Mouse (Mus musculus) heart, embryonic 16.5 days (tissue): ENCODE results near the gene Crb2. TPM values are rescaled to one million over a fixed set of nuclear protein-coding genes. Genes with fewer than 3 reads are reported as not detected.

Experiments used
- ATAC-seq: fragments of 200-750 bp; cut with Nextera tagmentation; replicated peaks from 2 replicates; pipeline ENCODE4 v1.8.0; 2017; ENCODE audit warnings: moderate number of reproducible peaks; ENCODE audit not compliant: insufficient read depth, low FRiP score; ENCODE audit errors: extremely low read depth
- H3K27ac ChIP-seq: fragments of 300-500 bp; sonication (generic); 2 replicates; pipeline ENCODE4 v1.5.1; 2014; ENCODE audit warnings: mild to moderate bottlenecking, low read length, control low read depth, moderate library complexity
- H3K27me3 ChIP-seq: fragments of 300-500 bp; sonication (generic); 2 replicates; pipeline ENCODE4 v1.6.1; 2014; ENCODE audit warnings: low read length, mixed read lengths; ENCODE audit not compliant: control insufficient read depth, insufficient read depth
- H3K36me3 ChIP-seq: fragments of 300-500 bp; sonication (generic); 2 replicates; pipeline ENCODE4 v1.6.1; 2014; ENCODE audit not compliant: control insufficient read depth, insufficient read depth
- H3K4me1 ChIP-seq: fragments of 300-500 bp; sonication (generic); 2 replicates; pipeline ENCODE4 v1.6.1; 2014; ENCODE audit warnings: low read length, mixed read lengths; ENCODE audit not compliant: control insufficient read depth, insufficient read depth
- H3K4me2 ChIP-seq: fragments of 300-500 bp; sonication (generic); 2 replicates; pipeline ENCODE4 v1.6.1; 2014; ENCODE audit warnings: low read depth, mild to moderate bottlenecking, control low read depth, low read length
- H3K4me3 ChIP-seq: fragments of 300-500 bp; sonication (generic); 2 replicates; pipeline ENCODE4 v1.5.1; 2014; ENCODE audit warnings: mild to moderate bottlenecking, control low read depth, low read length
- H3K9ac ChIP-seq: fragments of 300-500 bp; sonication (generic); 2 replicates; pipeline ENCODE4 v1.6.1; 2014; ENCODE audit warnings: low read length, control low read depth
- H3K9me3 ChIP-seq: fragments of 300-500 bp; sonication (generic); replicated peaks from 2 replicates; pipeline ENCODE4 v1.6.1; 2016; ENCODE audit warnings: low read length; ENCODE audit not compliant: control insufficient read depth
- WGBS: fragments of 180-500 bp; shearing (Covaris S2); extraction: QIAGEN DNeasy Blood & Tissue Kit; methylation state at CpG from one replicate; pipeline ENCODE4 v1.1.7; 2014; 5-methylcytosine and 5-hydroxymethylcytosine counted together
- polyA plus RNA-seq: library from polyadenylated mRNA; unstranded; fragments of >200 nt; fragmentation: Nextera tagmentation; extraction: Ambion mirVana; gene quantifications from 2 replicates; pipeline ENCODE4 v1.2.1, GENCODE M21; 2015

The Crb2 gene
- polyA plus RNA-seq, 1 experiment from 2014 or later, result 0.87 TPM

DNA sequence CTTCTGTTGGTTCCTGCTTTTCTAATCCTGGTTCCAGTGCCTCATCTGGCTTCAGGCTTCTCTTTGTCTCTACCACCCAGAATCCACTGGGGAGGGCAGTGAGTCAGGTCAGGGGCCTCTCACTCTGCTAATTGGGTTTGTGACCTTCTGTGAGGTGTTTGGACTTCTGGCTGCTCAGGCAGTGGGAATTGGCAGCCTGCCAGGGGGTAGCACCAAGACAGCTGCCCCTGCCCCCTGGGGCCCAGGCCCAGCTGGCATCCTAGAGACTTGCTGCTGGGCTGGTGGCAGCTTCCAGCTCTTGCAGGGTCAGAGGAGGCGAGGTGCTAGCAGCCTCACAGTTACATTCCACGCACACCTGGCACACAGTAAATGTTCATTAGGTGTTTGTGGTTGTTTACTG, 35.6 kb downstream of the Crb2 start:
- ATAC-seq, result peak; percentile 46; the same call in 1 of the 2 replicates
- Histone ChIP-seq H3K4me1 (no peaks in the 10 kb centered on the region), H3K4me2 (no peak overlapping the region), H3K9ac (no peak overlapping the region), H3K27me3 (no peaks in the 10 kb centered on the region), H3K27ac (no peak overlapping the region), H3K36me3 (no peaks in the 10 kb centered on the region; the same call in 1 of the 2 replicates), H3K4me3 (no peak overlapping the region), H3K9me3 (no peaks in the 10 kb centered on the region)
- 79% methylated on average over 2 of the region's 2 CpGs for WGBS

DNA sequence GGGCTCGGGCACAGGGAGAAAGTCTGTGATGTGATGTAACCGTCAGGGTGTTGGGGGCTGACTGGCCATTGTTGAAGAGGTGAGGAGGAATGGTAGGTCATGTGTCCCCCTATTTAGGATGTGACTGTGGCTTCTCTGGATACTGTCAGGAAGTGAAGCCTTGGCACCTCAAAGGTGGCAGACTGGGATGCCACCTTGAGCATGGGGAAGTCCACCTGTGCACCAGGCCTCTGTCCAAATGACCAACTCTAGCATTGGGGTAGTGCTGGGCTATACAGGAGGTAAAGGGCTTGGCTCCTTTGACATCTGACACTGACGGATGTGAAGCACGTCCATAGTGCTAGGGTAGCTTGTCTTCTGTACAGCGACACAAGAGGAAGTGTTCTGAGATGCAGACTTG, 36.4 kb downstream of the Crb2 start:
- no peak overlapping the region for H3K27ac ChIP-seq
- H3K4me1 ChIP-seq, result no peaks in the 10 kb centered on the region
- no peak overlapping the region for H3K4me3 ChIP-seq
- WGBS, result 83% methylated on average over 5 of the region's 5 CpGs
- H3K27me3 ChIP-seq, result no peaks in the 10 kb centered on the region
- no peaks in the 10 kb centered on the region for H3K9me3 ChIP-seq
- H3K4me2 ChIP-seq, result no peak overlapping the region
- no peak overlapping the region for H3K9ac ChIP-seq
- H3K36me3 ChIP-seq, result no peaks in the 10 kb centered on the region; the same call in 1 of the 2 replicates
- ATAC-seq, result no peak

DNA sequence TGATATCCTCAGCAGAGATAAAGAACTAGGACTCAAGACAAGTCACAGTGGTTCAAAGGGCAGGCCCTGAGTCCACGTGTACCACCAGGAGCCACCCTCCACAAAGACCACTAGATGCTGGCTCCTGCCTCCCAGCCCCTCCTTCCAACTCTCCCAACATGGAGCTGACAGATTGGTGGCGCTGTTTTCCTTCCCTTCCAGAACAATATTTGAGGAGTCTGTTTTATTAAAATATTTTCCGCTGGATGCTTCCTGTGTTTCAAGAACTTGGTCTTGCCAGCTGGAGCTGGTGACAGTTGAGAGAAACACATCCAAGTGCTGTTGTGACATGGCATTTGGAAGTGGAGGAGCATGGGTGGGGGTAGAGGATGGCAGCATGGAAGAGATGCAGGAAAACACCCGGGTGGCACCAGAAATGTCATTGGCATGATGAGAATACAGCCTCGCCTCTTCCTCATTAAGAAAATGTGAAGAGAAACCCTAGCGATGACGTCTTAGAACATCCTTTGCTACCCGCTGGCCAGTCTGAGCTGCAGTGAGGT, 38.8 kb downstream of the Crb2 start:
- no peak overlapping the region for H3K9ac ChIP-seq
- no peaks in the 10 kb centered on the region; the same call in 1 of the 2 replicates for H3K36me3 ChIP-seq
- H3K27me3 ChIP-seq, result no peaks in the 10 kb centered on the region
- 75% methylated on average over 8 of the region's 8 CpGs for WGBS
- H3K4me3 ChIP-seq, result no peak overlapping the region
- ATAC-seq, result no peak
- no peak overlapping the region for H3K27ac ChIP-seq
- no peaks in the 10 kb centered on the region for H3K9me3 ChIP-seq
- no peaks in the 10 kb centered on the region for H3K4me1 ChIP-seq
- H3K4me2 ChIP-seq, result no peak overlapping the region

DNA sequence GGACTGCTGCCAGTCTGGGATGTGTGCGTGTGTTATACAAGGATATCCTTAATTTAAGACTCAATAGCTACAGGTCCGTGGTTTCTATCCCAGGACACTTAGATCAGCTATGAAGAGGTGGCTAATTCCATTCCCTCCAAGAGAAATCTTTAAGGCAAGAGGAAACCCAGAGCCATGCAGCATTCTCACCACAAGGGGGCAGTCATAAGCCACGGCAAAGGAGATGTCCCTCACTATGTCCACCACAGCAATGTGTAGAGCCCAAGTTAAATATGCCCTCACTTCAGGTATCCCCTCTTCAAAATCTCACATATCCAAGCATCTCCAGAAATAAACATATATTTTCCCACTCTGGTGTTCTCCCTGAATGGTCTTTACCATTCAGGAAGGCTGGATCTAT, 39.6 kb downstream of the Crb2 start:
- no peaks in the 10 kb centered on the region for H3K4me1 ChIP-seq
- ATAC-seq, result no peak
- no peaks in the 10 kb centered on the region; the same call in 1 of the 2 replicates for H3K36me3 ChIP-seq
- 11% methylated on average over 3 of the region's 3 CpGs for WGBS
- H3K4me2 ChIP-seq, result no peak overlapping the region
- H3K4me3 ChIP-seq, result no peak overlapping the region
- H3K27me3 ChIP-seq, result no peaks in the 10 kb centered on the region
- no peaks in the 10 kb centered on the region for H3K9me3 ChIP-seq
- no peak overlapping the region for H3K27ac ChIP-seq
- no peak overlapping the region for H3K9ac ChIP-seq

DNA sequence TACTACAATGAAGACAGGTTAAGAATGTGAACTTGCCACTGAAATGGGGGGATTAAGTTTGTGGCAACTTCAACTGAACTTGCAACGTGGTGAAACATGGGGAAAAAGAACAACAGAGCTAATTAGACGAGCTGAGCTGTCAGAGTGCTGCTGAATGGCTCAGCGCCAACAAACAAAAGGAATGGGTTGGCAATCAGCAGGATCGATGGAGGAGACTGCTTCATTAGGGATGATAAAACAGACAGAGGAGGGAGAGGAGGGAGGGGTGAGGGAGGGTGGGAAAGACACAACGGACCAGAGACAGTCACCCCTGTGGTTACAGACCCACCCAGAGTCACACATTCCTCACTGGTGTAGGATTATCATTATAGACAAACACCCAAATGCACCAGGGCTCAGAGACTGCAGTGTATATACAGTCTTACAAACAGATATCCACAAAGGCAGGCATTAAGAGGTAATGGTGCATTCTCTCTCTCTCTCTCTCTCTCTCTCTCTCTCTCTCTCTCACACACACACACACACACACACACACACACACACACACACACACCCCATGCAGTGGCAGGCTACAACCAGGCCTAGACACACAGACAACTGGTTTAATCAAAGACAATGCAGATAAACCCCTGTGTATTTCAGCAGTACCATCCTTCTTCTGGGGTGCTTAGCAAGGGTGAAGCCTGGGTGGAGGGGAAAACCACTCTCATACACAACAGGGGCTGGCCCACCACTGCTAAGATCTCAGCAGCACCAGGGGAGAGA, 42.9 kb downstream of the Crb2 start:
- Histone ChIP-seq H3K4me1 (no peaks in the 10 kb centered on the region), H3K4me2 (no peak overlapping the region), H3K4me3 (no peak overlapping the region), H3K36me3 (no peaks in the 10 kb centered on the region; the same call in 1 of the 2 replicates), H3K9me3 (no peaks in the 10 kb centered on the region), H3K9ac (no peak overlapping the region), H3K27me3 (no peaks in the 10 kb centered on the region), H3K27ac (no peak overlapping the region)
- no peak for ATAC-seq
- WGBS, result 45% methylated on average over 5 of the region's 5 CpGs

DNA sequence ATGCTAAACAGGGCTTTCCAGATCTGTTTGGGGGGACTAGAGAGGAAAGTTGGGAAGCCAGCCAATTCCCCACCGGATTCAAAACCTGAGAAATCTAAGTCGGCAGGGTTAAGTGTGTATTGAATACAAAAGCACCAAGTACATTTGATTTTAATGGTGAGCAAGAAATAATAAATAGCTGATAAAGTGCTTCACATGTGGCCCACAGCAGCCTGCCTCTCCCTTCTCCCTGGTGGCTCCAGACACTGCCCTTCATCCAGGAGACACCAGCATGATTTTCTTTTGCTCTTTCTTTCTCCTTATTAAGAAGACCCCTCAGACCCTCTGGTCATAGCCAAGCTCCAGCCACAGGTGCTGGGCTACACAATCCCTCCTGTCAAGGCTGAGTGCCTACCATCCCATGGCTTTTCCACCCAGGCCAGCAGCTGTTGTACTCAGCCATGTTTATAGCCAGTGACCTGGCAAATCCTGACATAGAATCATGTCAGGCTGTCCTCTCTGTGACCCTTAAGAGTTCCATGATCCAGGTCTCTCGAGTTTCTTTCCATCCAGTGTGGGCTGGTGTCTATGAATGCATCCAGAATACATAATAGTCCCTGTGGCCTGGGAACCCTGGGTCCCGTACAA, 43.6 kb downstream of the Crb2 start:
- no peak overlapping the region for H3K9ac ChIP-seq
- ATAC-seq, result no peak
- WGBS, result 47% methylated on average over 4 of the region's 4 CpGs
- no peak overlapping the region for H3K4me3 ChIP-seq
- no peaks in the 10 kb centered on the region; the same call in 1 of the 2 replicates for H3K36me3 ChIP-seq
- no peaks in the 10 kb centered on the region for H3K27me3 ChIP-seq
- H3K4me1 ChIP-seq, result no peaks in the 10 kb centered on the region
- no peak overlapping the region for H3K4me2 ChIP-seq
- H3K27ac ChIP-seq, result no peak overlapping the region
- no peaks in the 10 kb centered on the region for H3K9me3 ChIP-seq

DNA sequence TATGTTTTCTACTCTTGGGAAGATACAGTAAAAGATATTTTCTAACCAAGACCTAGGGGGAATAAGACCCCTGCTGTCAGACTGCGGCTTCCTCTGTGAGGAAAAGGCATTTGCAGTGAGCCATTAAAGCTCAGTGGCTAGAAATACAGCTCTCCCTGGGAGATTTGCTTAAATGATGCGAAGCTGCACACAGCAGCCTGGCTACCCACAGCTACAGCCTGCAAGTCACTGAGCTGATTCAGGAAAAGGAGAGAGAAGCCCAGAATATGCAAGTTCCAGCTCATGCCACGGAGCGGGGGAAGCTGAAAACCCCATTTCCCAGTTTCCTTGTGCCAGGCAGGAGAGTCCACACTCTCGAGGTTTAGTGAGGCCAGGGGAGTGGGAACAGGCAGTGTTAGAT, 46.1 kb downstream of the Crb2 start:
- no peak for ATAC-seq
- H3K27me3 ChIP-seq, result no peaks in the 10 kb centered on the region
- H3K4me2 ChIP-seq, result no peak overlapping the region
- no peak overlapping the region for H3K27ac ChIP-seq
- no peaks in the 10 kb centered on the region for H3K9me3 ChIP-seq
- no peaks in the 10 kb centered on the region for H3K4me1 ChIP-seq
- H3K36me3 ChIP-seq, result no peaks in the 10 kb centered on the region
- H3K4me3 ChIP-seq, result no peak overlapping the region
- no peak overlapping the region for H3K9ac ChIP-seq
- WGBS, result 82% methylated on average over 5 of the region's 5 CpGs

DNA sequence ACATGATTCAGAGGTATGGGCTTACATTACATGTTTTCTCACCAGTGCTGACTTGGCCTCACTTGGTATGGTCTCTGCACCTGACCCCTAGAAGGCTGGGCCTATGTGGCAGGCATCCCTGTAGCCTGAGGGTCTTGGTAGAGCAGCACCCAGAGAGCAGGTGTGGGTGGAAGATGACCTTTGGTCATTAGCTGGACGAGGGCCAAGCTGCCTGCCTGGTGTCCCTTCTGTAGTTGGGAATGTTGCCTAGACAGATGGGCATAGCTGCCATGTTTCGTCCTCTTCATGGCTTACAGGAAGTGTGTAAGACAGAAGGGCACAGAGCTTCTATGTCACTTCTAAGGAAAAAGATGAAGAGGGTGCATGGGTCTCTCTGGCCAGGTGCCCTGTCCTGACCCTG, 47.8 kb downstream of the Crb2 start:
- no peaks in the 10 kb centered on the region for H3K36me3 ChIP-seq
- H3K27ac ChIP-seq, result no peak overlapping the region
- no peaks in the 10 kb centered on the region for H3K9me3 ChIP-seq
- H3K4me2 ChIP-seq, result no peak overlapping the region
- H3K27me3 ChIP-seq, result no peaks in the 10 kb centered on the region
- WGBS, result 77% methylated on average over 2 of the region's 2 CpGs
- H3K4me3 ChIP-seq, result no peak overlapping the region
- no peaks in the 10 kb centered on the region for H3K4me1 ChIP-seq
- H3K9ac ChIP-seq, result no peak overlapping the region
- ATAC-seq, result no peak

DNA sequence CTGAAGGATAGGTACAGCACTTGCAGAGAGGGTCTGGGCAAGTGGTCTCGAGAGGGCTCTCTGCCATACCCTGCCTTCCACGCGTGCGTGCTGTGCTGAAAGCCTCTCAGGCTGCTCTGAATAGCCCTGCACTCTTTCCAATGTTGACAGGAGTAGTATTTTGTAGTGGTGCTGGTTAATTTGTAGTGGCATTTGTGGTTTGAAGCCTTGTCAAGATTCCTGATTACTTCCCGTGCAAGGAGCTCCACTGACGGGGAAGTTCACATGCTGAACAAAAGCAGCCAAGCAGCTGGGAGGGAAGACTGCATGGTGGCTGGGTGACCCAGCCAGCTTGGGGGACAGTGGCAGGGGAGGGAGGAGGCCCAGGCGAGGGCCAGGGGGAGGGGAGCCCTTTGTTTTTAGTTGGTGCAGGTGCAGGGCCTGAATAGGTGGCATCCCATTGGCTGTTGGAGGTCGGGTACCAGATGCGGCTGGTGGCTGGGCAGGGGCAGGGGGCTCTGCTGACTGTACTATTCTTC, 53.8 kb downstream of the Crb2 start:
- ATAC-seq, result peak; percentile 46; the same call in 1 of the 2 replicates
- H3K36me3 ChIP-seq, result no peaks in the 10 kb centered on the region
- no peak overlapping the region for H3K4me3 ChIP-seq
- H3K27me3 ChIP-seq, result no peaks in the 10 kb centered on the region
- WGBS, result 35% methylated on average over 9 of the region's 9 CpGs
- no peaks in the 10 kb centered on the region for H3K9me3 ChIP-seq
- H3K4me1 ChIP-seq, result peaks cover 9% of the 10 kb centered on the region
- H3K27ac ChIP-seq, result no peak overlapping the region
- H3K4me2 ChIP-seq, result no peak overlapping the region
- H3K9ac ChIP-seq, result no peak overlapping the region
